Mouse (Mus musculus) thymus, adult 2 months (tissue): Measurements from ENCODE around the gene Slc43a1. TPM values are rescaled to one million over a fixed set of nuclear protein-coding genes. Genes with fewer than 3 reads are reported as not detected.

Experiments used
- DNase-seq: peaks from one replicate; pipeline ENCODE4 v3.0.0; 2021
- H3K27ac ChIP-seq: fragments of 200-500 bp; 2 replicates; pipeline ENCODE4 v1.5.1; 2012; ENCODE audit warnings: low read length, control low read depth; ENCODE audit not compliant: control insufficient read depth, insufficient read depth
- H3K27me3 ChIP-seq: fragments of 200-500 bp; 2 replicates; pipeline ENCODE4 v1.6.1; 2012; ENCODE audit warnings: mild to moderate bottlenecking, low read length, moderate library complexity, mixed read lengths; ENCODE audit not compliant: control insufficient read depth, insufficient read depth
- H3K36me3 ChIP-seq: fragments of 200-500 bp; 2 replicates; pipeline ENCODE4 v1.6.1; 2012; ENCODE audit warnings: mild to moderate bottlenecking, low read length, moderate library complexity; ENCODE audit not compliant: control insufficient read depth, insufficient read depth
- H3K4me1 ChIP-seq: fragments of 200-500 bp; replicated peaks from 2 replicates; pipeline ENCODE4 v1.6.1; 2012; ENCODE audit warnings: low read length; ENCODE audit not compliant: control insufficient read depth, insufficient read depth
- H3K4me3 ChIP-seq: fragments of 200-500 bp; 2 replicates; pipeline ENCODE4 v1.5.1; 2012; ENCODE audit warnings: mild to moderate bottlenecking, low read length, control low read depth, moderate library complexity; ENCODE audit not compliant: control insufficient read depth, insufficient read depth
- CTCF ChIP-seq: fragments of 200-500 bp; IDR thresholded peaks from 2 replicates; pipeline ENCODE4 v1.5.1; 2012; ENCODE audit warnings: mild to moderate bottlenecking, control low read depth, low read length, moderate library complexity, borderline replicate concordance; ENCODE audit not compliant: control insufficient read depth, poor library complexity, insufficient read depth; ENCODE audit errors: extremely low read depth
- POLR2A ChIP-seq: fragments of 200-500 bp; IDR thresholded peaks from 2 replicates; pipeline ENCODE4 v1.6.1; 2012; ENCODE audit warnings: mild to moderate bottlenecking, low read length, control low read depth, moderate library complexity; ENCODE audit not compliant: control insufficient read depth, poor library complexity, insufficient read depth; ENCODE audit errors: extremely low read depth
- WGBS: fragments of 180-500 bp; shearing (Covaris S2); methylation state at CpG from one replicate; pipeline ENCODE4 v1.1.7; 2018; 5-methylcytosine and 5-hydroxymethylcytosine counted together
- polyA plus RNA-seq: library from polyadenylated mRNA; depleted of rRNA; stranded (reverse); fragments of >200 nt; gene quantifications from 2 replicates; pipeline ENCODE4 v1.2.3, GENCODE M21; 2012

The Slc43a1 gene
- polyA plus RNA-seq, 1 experiment: 123 TPM

DNA sequence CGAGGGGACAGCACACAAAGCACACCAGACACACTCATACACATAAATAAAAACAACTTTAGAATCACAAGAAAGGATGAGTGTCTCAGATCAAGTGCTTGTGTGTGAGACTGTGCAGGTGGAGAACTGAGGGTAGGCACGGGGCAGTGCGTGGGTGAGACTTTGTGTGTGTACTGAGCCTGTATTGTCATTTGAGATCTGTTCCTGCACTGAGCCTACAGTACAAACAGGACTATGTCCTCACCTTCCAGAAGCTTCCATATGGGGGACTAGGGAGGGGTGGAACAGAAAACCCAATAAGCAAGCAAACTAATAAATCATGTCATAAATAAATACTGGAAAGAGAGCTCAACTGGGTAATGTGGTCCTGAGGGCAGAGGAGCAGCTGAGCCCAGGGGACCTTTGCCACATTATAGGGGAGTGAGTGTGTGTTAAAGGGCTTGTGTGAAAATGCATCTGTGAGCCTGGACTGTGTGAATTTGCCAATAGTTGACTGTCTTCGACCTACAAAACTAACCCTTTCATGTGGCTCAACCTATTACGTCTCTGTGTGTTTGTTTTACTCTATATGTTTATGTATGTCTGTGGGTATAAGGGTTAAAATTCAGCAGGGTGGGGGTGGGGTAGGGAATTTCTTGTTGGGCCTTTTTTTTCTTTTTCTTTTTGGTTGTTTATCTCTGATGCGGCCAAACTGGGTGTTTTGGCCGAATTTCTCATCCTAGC lies 11.9 kb downstream of the Slc43a1 start:
- no peak overlapping the region for H3K27ac ChIP-seq
- peaks cover 6% of the 10 kb centered on the region for H3K4me1 ChIP-seq
- H3K4me3 ChIP-seq: no peak overlapping the region
- H3K36me3 ChIP-seq: peaks cover 51% of the 10 kb centered on the region
- TF ChIP-seq CTCF: no peak
- no peak for TF ChIP-seq POLR2A
- no peak for DNase-seq
- WGBS: 86% methylated on average over 7 of the region's 7 CpGs
- no peaks in the 10 kb centered on the region for H3K27me3 ChIP-seq

DNA sequence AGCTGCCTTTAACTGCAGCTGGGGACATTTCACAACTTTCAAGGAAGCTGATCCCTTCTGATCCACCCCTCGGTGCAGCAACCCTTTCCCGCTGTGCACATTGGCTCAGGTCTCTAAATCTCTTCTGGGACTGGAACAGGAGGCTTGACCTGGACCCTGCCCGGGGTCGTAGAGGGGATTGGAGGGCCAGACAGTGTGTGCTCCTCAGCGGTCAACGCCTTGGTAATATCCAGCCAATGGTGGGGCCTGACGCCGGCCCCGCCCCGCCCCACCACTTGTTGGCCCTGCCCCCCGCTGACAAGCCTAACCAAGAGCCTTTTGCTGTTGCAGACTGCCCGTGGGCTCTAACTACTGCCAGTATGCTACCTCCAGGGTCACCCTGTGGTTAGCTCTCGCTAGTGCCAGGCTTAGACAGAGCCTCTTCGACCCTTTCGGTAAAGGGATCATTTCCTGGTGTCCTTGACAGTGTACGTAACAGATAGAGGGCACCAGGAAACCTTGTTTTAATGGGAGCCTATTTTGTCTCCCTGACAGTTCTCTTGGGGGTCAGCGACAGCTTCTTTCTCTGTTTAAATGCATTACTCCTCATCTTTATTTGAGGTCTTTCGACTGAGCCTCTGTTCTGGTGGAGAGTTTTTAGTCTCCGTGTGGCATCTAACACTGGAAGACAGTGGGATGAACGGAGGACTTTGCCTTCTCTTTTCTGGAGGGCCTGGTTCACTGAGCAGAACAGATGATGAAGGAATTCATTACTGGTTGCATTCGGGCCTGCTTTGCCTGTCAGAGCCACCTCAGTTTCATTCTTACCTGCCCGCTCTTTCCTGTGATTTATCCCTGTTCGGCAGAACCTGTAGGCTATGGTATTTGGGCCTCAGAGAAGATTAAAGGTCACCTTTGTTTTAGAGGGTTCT lies 12.7 kb downstream of the Slc43a1 start:
- WGBS: 91% methylated on average over 23 of the region's 23 CpGs
- DNase-seq: no peak
- TF ChIP-seq POLR2A: no peak
- Histone ChIP-seq H3K4me3 (no peak overlapping the region), H3K27me3 (no peaks in the 10 kb centered on the region), H3K36me3 (peaks cover 51% of the 10 kb centered on the region), H3K27ac (no peak overlapping the region), H3K4me1 (0 out of 2 replicates have a peak, but pooled peaks cover 5% of the 10 kb centered on the region)

DNA sequence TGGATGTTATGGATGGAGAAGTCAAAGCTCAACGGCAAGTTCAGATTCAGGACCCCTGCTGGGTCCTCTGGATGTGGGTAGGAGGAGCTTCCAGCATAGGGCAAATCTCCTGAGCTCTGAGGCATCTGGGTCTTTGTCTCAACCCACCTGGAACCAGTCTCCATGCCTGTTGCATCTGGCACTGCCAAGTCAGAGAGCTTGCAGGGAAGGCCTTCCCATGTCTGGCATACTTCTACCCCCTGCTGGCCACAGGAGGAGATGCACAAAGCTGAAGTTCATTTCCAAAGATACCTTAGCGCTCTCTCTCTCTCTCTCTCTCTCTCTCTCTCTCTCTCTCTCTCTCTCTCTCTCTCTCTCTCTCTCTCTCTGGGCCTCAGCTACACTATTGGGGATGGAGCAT lies 17.1 kb downstream of the Slc43a1 start:
- H3K27me3 ChIP-seq: no peaks in the 10 kb centered on the region
- 62% methylated on average over 2 of the region's 2 CpGs for WGBS
- TF ChIP-seq POLR2A (no peak), CTCF (peak; percentile 56; the same call in 1 of the 2 replicates)
- no peak overlapping the region for H3K27ac ChIP-seq
- peaks cover 61% of the 10 kb centered on the region for H3K36me3 ChIP-seq
- H3K4me1 ChIP-seq: no peaks in the 10 kb centered on the region
- DNase-seq: peak; percentile 68
- no peak overlapping the region for H3K4me3 ChIP-seq

DNA sequence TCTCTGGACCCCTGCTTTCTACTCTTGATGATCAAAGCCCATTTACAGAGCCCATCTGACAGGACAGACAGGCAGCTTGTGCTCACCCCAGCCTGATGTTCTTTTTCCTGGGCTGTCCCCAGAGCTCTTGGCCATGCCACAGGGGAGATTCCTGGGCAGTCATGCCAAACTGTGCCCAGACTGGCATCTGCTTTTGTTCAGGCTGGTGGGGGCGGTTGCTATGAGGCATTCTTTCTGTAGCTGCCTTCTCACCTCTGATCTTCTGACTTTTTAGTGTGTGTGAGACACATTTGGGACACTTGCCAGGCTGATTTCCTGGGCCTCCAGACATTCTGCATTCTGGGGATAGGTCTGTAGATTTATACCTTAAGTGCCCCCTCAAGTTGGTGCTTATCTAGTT lies 19.9 kb downstream of the Slc43a1 start:
- H3K4me1 ChIP-seq: no peaks in the 10 kb centered on the region
- no peak for TF ChIP-seq POLR2A
- WGBS: 100% methylated on average over 1 of the region's 1 CpGs
- no peak overlapping the region for H3K27ac ChIP-seq
- peaks cover 64% of the 10 kb centered on the region for H3K36me3 ChIP-seq
- H3K4me3 ChIP-seq: no peak overlapping the region
- no peak for DNase-seq
- no peaks in the 10 kb centered on the region for H3K27me3 ChIP-seq

DNA sequence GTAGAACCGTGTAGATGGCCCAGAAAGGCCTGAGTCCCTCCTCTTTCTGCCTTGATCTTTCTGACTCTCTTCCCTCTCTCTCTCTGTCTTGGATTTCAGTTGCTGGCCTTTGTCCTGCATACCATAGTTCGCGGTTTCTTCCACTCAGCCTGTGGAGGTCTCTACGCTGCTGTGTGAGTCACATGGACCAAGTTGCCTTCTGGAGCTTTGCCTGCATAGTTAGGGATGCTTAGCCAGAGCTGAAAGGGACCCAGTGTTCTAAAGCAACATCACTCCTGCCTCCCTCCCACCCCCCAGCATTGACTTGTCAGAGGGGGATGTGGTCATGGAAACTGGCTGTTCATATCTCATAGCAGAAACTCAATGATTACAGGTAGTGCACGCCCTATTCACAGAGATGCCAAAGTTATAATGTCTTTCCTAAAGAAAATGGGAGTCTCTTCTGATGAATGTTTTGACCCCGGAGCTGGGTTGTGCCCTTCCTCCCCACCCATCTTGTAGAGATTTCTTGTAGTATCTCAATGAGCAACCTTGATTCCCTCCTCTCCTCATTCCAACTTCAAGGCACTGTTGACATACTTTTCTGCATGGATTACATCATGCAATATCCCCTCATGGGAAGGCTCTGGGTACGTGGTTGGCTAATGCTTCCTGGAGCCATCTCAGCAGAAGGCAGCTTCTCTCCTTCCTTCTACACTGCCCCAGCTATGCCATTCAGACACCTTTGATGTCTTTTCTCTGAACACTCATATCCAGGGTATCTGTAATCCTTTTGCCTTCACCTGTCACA lies 21.5 kb downstream of the Slc43a1 start:
- no peak for TF ChIP-seq CTCF
- TF ChIP-seq POLR2A: no peak
- no peak overlapping the region for H3K4me3 ChIP-seq
- H3K27me3 ChIP-seq: no peaks in the 10 kb centered on the region
- peaks cover 50% of the 10 kb centered on the region for H3K36me3 ChIP-seq
- DNase-seq: no peak
- no peaks in the 10 kb centered on the region for H3K4me1 ChIP-seq
- WGBS: 88% methylated on average over 7 of the region's 7 CpGs
- no peak overlapping the region for H3K27ac ChIP-seq

DNA sequence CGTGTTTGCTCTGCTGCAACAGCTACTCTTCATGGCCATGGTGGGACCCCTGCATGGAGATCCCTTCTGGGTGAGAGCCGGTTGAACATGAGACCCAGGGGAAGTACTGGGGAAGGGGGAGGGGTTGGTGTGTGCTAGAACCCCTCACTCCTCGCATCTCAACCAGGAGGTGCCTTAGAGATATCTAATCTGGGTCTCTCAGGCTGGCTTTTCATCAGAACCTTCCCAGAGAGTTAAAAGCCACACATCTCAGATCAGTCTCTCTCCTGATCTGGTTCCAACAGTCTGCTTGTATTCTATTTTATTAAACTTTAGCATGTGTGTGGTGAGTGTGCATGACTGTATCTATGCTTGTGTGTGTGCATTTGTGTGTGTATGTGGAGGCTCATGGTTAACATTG lies 22.8 kb downstream of the Slc43a1 start:
- peaks cover 46% of the 10 kb centered on the region for H3K36me3 ChIP-seq
- WGBS: 88% methylated on average over 3 of the region's 3 CpGs

More for the DNA sequence above, 22.8 kb downstream of the Slc43a1 start:
- H3K4me3 ChIP-seq: no peak overlapping the region
- no peaks in the 10 kb centered on the region; the same call in 1 of the 2 replicates for H3K27me3 ChIP-seq
- TF ChIP-seq POLR2A (no peak), CTCF (no peak)
- H3K27ac ChIP-seq: no peak overlapping the region
- H3K4me1 ChIP-seq: peaks cover 5% of the 10 kb centered on the region
- DNase-seq: no peak
